Mouse (Mus musculus): Measurements from ENCODE around the gene Ccdc125. TPM values are rescaled to one million over a fixed set of nuclear protein-coding genes. Genes with fewer than 3 reads are reported as not detected.
A peak's percentile ranks its signal among the peaks of the same experiment; 100 is the strongest.

Ccdc125 gene
- total RNA-seq (2014; fragmentation: Nextera tagmentation) (not detected in 2 replicates), total RNA-seq (2017) (0.06 TPM in 1 of 2 replicates, not detected in the other), polyA plus RNA-seq (2012) (not detected in 2 replicates)

DNA sequence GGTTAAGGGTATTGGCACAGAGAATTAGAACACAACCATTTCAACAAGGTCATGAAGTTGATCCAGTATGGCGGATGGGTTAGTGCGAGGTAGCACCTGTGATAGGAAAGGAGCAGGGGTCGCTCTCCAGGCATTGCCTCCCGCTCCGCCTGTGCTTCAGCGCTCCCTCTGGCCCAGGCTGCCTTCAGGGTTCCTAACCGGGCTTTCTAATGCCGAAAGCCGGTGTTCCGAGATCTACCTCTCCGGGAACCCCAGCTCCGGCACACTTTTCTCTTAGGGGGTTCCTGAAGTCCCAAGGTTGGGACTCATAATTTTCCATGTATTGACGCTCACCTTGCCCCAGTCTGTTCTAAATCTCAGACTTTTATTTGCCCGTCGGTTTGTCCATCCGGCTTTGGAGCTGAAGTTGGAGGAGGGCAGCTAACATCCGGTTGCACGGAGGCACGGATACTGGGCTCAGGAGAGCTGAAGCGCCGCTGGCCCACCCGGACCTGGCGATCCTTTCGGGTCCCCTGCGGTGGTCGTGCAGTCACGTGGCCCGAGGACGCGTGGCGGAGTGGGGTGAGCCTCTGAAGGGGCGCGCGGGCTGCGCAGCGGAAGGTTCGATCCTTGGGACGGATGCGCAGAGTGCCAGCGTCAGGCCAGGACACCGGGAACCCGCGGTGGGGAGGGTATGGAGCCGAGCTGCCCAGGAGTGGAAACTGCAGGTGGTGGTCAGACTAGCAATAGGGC is at the start of gene Ccdc125:
TSS of gene Ccdc125 (plus strand) at position 427 of the 732 bp plus-strand sequence.
- no peak within 1 kb of the TSS for H3K4me3 ChIP-seq (ENCODE audit: low read depth, low read length)

DNA sequence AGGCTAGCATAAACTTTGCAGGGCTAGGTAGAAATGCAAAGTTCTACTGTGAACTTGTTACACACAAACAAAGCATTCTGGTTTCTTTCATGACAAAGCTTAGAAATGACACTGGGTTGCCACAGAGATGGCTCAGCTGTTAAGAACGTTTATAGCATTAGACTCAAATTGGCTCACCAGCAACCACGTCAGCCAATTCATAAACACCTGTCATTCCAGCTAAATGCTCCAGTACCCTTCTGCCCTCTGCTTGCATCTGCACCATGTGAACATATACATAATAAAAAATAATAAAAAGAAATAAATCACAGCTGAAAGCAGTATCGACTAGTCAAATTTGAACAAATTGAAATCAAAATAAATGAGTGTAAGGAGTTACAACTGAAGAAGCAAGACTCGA is 47.3 kb upstream of the Ccdc125 start:
- ATAC-seq (ENCODE audit: extremely low read depth, insufficient number of reproducible peaks, low FRiP score, poor library complexity, severe bottlenecking) (no peak), DNase-seq (ENCODE audit: low spot score) (no peak)
- no peak overlapping the region for H3K4me3 ChIP-seq (ENCODE audit: low read depth, low read length)
- peaks cover 73% of the 10 kb centered on the region for H3K36me3 ChIP-seq (replicated peaks)
- H3K27me3 ChIP-seq (ENCODE audit: insufficient read depth, low read length): no peaks in the 10 kb centered on the region
- TF ChIP-seq TAL1 (conservative IDR thresholded peaks at IDR 0.05; ENCODE audit: low read depth, low read length) (no peak), GATA2 (IDR thresholded peaks at IDR 0.05; ENCODE audit: borderline replicate concordance, low read depth, low read length) (no peak), CTCF (IDR thresholded peaks at IDR 0.05; ENCODE audit: low read depth, low read length) (no peak), POLR2AphosphoS5 (IDR thresholded peaks at IDR 0.05; ENCODE audit: insufficient replicate concordance, low read depth, low read length) (no peak), GATA1 (IDR thresholded peaks at IDR 0.05; ENCODE audit: borderline replicate concordance, low read length) (no peak)
- H3K4me1 ChIP-seq (ENCODE audit: insufficient read depth, low read depth, low read length): peaks cover 10% of the 10 kb centered on the region
- H3K9me3 ChIP-seq (replicated peaks): no peaks in the 10 kb centered on the region

More for the DNA sequence above, at the start of gene Ccdc125:
- Histone ChIP-seq H3K36me3 (replicated peaks) (peaks cover 18% of the 10 kb centered on the region), H3K4me1 (ENCODE audit: insufficient read depth, low read depth, low read length) (no peaks in the 10 kb centered on the region), H3K27me3 (ENCODE audit: insufficient read depth, low read length) (peaks cover 7% of the 10 kb centered on the region; the same call in 1 of the 2 replicates), H3K9me3 (replicated peaks) (peaks cover 4% of the 10 kb centered on the region)
- ATAC-seq (ENCODE audit: extremely low read depth, insufficient number of reproducible peaks, low FRiP score, poor library complexity, severe bottlenecking): no peak
- TF ChIP-seq GATA1 (IDR thresholded peaks at IDR 0.05; ENCODE audit: borderline replicate concordance, low read length) (no peak), GATA2 (IDR thresholded peaks at IDR 0.05; ENCODE audit: borderline replicate concordance, low read depth, low read length) (no peak), TAL1 (conservative IDR thresholded peaks at IDR 0.05; ENCODE audit: low read depth, low read length) (no peak), POLR2AphosphoS5 (IDR thresholded peaks at IDR 0.05; ENCODE audit: insufficient replicate concordance, low read depth, low read length) (no peak), CTCF (IDR thresholded peaks at IDR 0.05; ENCODE audit: low read depth, low read length) (no peak)
- DNase-seq (ENCODE audit: low spot score): no peak

DNA sequence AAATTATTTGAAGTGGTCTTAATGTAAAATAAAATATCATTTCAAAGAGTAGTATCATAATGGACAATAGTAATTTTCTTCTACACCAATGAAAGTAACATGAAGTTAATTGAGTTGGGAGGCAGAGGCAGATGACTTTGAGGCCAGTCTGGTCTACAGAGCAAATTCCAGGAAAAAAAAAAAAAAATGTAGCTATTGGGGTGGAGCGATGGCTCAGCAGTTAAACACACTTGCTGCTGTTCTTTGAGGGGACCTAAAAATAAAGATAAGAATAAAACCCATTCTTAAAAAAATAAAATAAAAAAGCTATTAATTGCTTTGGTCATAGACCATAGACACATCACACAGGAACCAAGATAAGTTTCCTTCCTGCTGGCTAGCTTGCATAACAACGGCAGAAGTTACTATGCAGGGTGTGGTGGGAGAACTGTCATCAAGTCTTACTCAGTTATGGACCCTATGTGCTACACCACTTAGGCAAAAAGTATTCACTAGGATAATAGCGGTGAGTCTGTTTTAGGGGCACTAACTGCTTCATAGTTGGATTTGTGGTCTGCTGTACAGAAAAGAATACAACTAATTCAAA is 35.3 kb upstream of the Ccdc125 start:
- Histone ChIP-seq H3K4me1 (ENCODE audit: insufficient read depth, low read depth, low read length) (peaks cover 12% of the 10 kb centered on the region), H3K4me3 (ENCODE audit: low read depth, low read length) (no peak overlapping the region), H3K36me3 (replicated peaks) (peaks cover 71% of the 10 kb centered on the region), H3K27me3 (ENCODE audit: insufficient read depth, low read length) (no peaks in the 10 kb centered on the region), H3K9me3 (replicated peaks) (no peaks in the 10 kb centered on the region)
- DNase-seq (ENCODE audit: low spot score) (no peak), ATAC-seq (ENCODE audit: extremely low read depth, insufficient number of reproducible peaks, low FRiP score, poor library complexity, severe bottlenecking) (peak; percentile 63)
- TF ChIP-seq GATA1 (IDR thresholded peaks at IDR 0.05; ENCODE audit: borderline replicate concordance, low read length) (no peak), GATA2 (IDR thresholded peaks at IDR 0.05; ENCODE audit: borderline replicate concordance, low read depth, low read length) (no peak)

DNA sequence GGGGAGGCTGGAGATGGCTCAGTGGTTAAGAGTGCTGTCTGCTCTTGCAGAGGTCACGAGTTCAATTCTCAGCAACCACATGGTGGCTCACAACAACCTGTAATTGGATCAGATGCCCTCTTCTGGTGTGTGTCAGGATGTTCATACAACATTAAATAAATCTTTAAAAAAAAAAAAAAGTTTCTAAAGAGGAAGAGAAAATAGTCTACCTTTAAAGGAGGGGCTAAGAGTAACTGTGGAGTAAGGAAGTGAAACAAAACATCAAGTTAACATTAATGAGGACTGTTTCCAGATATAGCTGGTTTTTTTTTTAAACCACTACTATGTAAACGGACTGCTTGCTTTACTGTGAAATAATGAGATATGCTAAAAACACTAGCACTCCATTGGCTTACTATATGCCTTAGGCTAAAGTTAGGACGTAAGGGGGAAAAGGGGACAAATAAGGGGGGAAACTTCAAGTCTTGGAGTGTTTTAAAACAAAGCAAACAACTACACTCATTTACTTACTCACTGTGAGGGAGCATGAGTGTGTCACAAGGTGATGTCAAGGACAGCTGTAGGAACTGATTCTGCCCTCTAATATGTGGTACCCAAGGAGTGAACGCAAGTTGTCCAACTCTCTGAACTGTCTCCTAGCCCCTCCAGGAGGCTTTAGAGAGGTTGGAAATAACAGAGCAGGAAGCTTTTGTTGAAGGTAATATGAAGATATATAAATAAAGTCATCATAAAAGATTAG is 26.9 kb upstream of the Ccdc125 start:
- DNase-seq (ENCODE audit: low spot score): no peak
- Histone ChIP-seq H3K27me3 (ENCODE audit: insufficient read depth, low read length) (no peaks in the 10 kb centered on the region), H3K9me3 (replicated peaks) (no peaks in the 10 kb centered on the region), H3K4me3 (ENCODE audit: low read depth, low read length) (no peak overlapping the region), H3K4me1 (ENCODE audit: insufficient read depth, low read depth, low read length) (no peaks in the 10 kb centered on the region), H3K36me3 (replicated peaks) (peaks cover 90% of the 10 kb centered on the region)
- TF ChIP-seq POLR2AphosphoS5 (IDR thresholded peaks at IDR 0.05; ENCODE audit: insufficient replicate concordance, low read depth, low read length): no peak
- no peak for TF ChIP-seq GATA1 (IDR thresholded peaks at IDR 0.05; ENCODE audit: borderline replicate concordance, low read length)
- no peak for TF ChIP-seq CTCF (IDR thresholded peaks at IDR 0.05; ENCODE audit: low read depth, low read length)
- TF ChIP-seq GATA2 (IDR thresholded peaks at IDR 0.05; ENCODE audit: borderline replicate concordance, low read depth, low read length): no peak
- no peak for TF ChIP-seq TAL1 (conservative IDR thresholded peaks at IDR 0.05; ENCODE audit: low read depth, low read length)
- no peak for ATAC-seq (ENCODE audit: extremely low read depth, insufficient number of reproducible peaks, low FRiP score, poor library complexity, severe bottlenecking)

DNA sequence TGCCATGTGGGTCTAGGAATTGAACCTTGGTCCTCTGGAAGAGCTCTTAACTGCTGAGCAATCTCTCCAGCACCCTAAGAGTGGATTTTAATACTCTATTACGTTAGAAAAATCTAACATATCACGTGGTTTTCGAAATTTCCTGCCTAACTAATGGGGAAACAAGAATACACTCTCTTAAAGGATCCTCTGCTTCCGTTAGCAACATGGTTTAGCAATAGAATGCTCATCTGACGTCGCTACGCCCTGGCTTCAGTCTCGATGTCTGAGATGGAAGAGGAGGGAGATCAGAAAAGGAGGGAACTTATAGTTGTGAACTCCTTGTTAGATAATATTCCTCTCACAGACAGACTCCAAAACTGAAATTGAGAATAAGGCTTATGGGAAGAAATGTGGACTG is 21.3 kb upstream of the Ccdc125 start:
- no peak for TF ChIP-seq POLR2AphosphoS5 (IDR thresholded peaks at IDR 0.05; ENCODE audit: insufficient replicate concordance, low read depth, low read length)
- TF ChIP-seq GATA1 (IDR thresholded peaks at IDR 0.05; ENCODE audit: borderline replicate concordance, low read length): no peak
- no peak for TF ChIP-seq TAL1 (conservative IDR thresholded peaks at IDR 0.05; ENCODE audit: low read depth, low read length)
- TF ChIP-seq CTCF (IDR thresholded peaks at IDR 0.05; ENCODE audit: low read depth, low read length): no peak
- no peak for TF ChIP-seq GATA2 (IDR thresholded peaks at IDR 0.05; ENCODE audit: borderline replicate concordance, low read depth, low read length)
- Histone ChIP-seq H3K4me3 (ENCODE audit: low read depth, low read length) (no peak overlapping the region), H3K36me3 (replicated peaks) (peaks cover 51% of the 10 kb centered on the region), H3K27me3 (ENCODE audit: insufficient read depth, low read length) (no peaks in the 10 kb centered on the region), H3K9me3 (replicated peaks) (no peaks in the 10 kb centered on the region), H3K4me1 (ENCODE audit: insufficient read depth, low read depth, low read length) (peaks cover 6% of the 10 kb centered on the region)
- no peak for DNase-seq (ENCODE audit: low spot score)
- no peak for ATAC-seq (ENCODE audit: extremely low read depth, insufficient number of reproducible peaks, low FRiP score, poor library complexity, severe bottlenecking)

All from G1E (cell line).